Mouse (Mus musculus): ENCODE measurements at regions not wholly inside any gene's neighbourhood (a gene's known extent, or its start where the extent isn't known, plus 50 kb on each side); places are given as distances from the start of the nearest gene placed in this dataset.

DNA sequence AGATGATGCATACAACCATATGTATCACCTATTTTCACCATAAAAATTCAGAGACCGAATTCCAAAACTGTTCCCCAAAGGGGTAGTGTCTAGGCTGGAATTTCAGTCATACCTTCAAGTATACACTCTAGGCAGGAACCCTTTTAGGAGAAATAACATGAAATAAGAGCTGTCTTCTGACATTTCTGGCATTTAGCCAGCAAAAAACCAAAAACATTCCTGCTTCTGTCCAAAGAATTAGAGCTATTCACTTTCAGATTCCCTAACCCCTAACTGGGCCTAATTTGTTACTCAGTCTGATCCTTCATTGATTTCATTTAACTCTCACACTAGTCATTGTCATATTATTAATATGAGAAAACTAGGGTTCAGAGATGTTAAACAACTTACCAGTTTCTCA is 49.8 kb upstream of the Wdr75 start:
- DNase-seq = no peak
